Mouse (Mus musculus) ES-E14 (cell line): Measurements from ENCODE around the gene Tulp3. TPM values are rescaled to one million over a fixed set of nuclear protein-coding genes. Genes with fewer than 3 reads are reported as not detected.

Experiments used
- DNase-seq: peaks from one replicate; pipeline ENCODE4 v3.0.0-alpha.2; 2013; ENCODE audit warnings: low read depth, low spot score
- H3K27ac ChIP-seq: 2 replicates; pipeline ENCODE4 v1.5.1; 2012; ENCODE audit warnings: low read depth, mild to moderate bottlenecking, low read length, moderate library complexity, mixed read lengths; ENCODE audit not compliant: poor library complexity, insufficient read depth, severe bottlenecking
- H3K36me3 ChIP-seq: 2 replicates; pipeline ENCODE4 v1.6.1; 2012; ENCODE audit warnings: mild to moderate bottlenecking, low read length, moderate library complexity, mixed read lengths; ENCODE audit not compliant: control insufficient read depth, poor library complexity, insufficient read depth, severe bottlenecking
- H3K4me1 ChIP-seq, 2 experiments: fragments of 150-350 bp in 1 of 2; sonication (generic) in 1 of 2; 2 replicates each; pipeline ENCODE4 v1.6.1; 2012; ENCODE audit warnings: low read length in 2 of 2, mild to moderate bottlenecking in 1 of 2, mixed read lengths in 1 of 2; ENCODE audit not compliant: control insufficient read depth in 2 of 2, insufficient read depth in 2 of 2, poor library complexity in 1 of 2
- H3K4me3 ChIP-seq, 2 experiments: fragments of 150-350 bp in 1 of 2; sonication (generic) in 1 of 2; 2 replicates each; pipeline ENCODE4 v1.5.1; 2012; ENCODE audit warnings: low read length in 2 of 2, low read depth in 1 of 2, mild to moderate bottlenecking in 1 of 2, mixed read lengths in 1 of 2; ENCODE audit not compliant: insufficient read depth in 1 of 2, poor library complexity in 1 of 2, severe bottlenecking in 1 of 2
- H3K9ac ChIP-seq: 2 replicates; pipeline ENCODE4 v1.6.1; 2012; ENCODE audit warnings: low read depth, mild to moderate bottlenecking, low read length, mixed read lengths; ENCODE audit not compliant: poor library complexity, insufficient read depth, severe bottlenecking
- H3K9me3 ChIP-seq: fragments of 150-350 bp; sonication (generic); 2 replicates; pipeline ENCODE4 v1.6.1; 2012; ENCODE audit warnings: low read depth, mild to moderate bottlenecking, low read length; ENCODE audit not compliant: control insufficient read depth, insufficient read depth
- CHD2 ChIP-seq: IDR thresholded peaks from 2 replicates; pipeline ENCODE4 v1.6.1; 2014; ENCODE audit warnings: mild to moderate bottlenecking, low read depth, low read length, inconsistent platforms
- HCFC1 ChIP-seq: IDR thresholded peaks from 2 replicates; pipeline ENCODE4 v1.6.1; 2012; ENCODE audit warnings: low read length, inconsistent platforms, borderline replicate concordance; ENCODE audit not compliant: insufficient read depth
- MAFK ChIP-seq: IDR thresholded peaks from 2 replicates; pipeline ENCODE4 v1.6.1; 2014; ENCODE audit warnings: mild to moderate bottlenecking, low read depth, low read length, inconsistent platforms; ENCODE audit not compliant: insufficient read depth
- ZC3H11A ChIP-seq: IDR thresholded peaks from 2 replicates; pipeline ENCODE4 v1.6.1; 2012; ENCODE audit warnings: low read depth, mild to moderate bottlenecking, inconsistent platforms, low read length, borderline replicate concordance
- ZNF384 ChIP-seq: IDR thresholded peaks from 2 replicates; pipeline ENCODE4 v1.6.1; 2012; ENCODE audit warnings: low read depth, low read length, inconsistent platforms
- in situ Hi-C, 2 experiments: fragments of 600-800 bp; cut with MboI; formaldehyde crosslinking; loops; one replicate each; pipeline ENCODE4 v1.15.1; 2025; ENCODE audit warnings: low sequenced_read_pairs in 2 of 2, inconsistent platforms in 1 of 2; ENCODE audit not compliant: unreplicated experiment in 2 of 2
- total RNA-seq: library from RNA; depleted of rRNA; stranded (reverse); fragments of 300-350 nt; gene quantifications from 2 replicates; pipeline ENCODE4 v1.2.3, GENCODE M21; 2012; rRNA removed

Gene Tulp3
- total RNA-seq, 1 experiment, result 11.7 TPM

DNA sequence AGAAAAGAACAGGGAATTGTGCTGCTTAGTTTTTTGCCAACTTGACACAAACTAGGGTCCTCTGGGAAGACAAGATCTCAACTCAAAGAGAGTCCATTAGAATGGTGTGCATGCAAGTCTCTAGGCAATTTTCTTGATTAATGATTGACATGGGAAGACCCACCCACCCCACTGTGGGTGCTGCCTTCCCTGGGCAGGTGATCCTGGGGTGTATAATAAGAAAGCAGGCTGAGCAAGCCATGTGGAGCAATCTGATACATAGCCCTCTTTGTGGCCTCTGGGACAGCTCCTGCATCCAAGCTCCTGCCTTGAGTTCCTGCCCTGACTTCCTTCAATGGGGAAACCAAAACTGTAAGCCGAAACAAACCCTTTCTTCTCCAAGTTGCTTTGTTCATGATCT, 82.1 kb downstream of the Tulp3 start:
- H3K36me3 ChIP-seq, result peaks cover 2% of the 10 kb centered on the region; the same call in 1 of the 2 replicates
- peaks cover 2 to 18% of the 10 kb centered on the region in 2 experiments; a peak in 2 of 4 replicates for H3K4me1 ChIP-seq
- H3K27ac ChIP-seq, result no peak overlapping the region
- in situ Hi-C loops, result no loop called here
- no peaks in the 10 kb centered on the region for H3K9me3 ChIP-seq
- DNase-seq, result no peak
- no peak overlapping the region for H3K9ac ChIP-seq
- TF ChIP-seq CHD2 (no peak), HCFC1 (no peak), ZNF384 (no peak), MAFK (no peak), ZC3H11A (no peak)
- no peak overlapping the region for H3K4me3 ChIP-seq

DNA sequence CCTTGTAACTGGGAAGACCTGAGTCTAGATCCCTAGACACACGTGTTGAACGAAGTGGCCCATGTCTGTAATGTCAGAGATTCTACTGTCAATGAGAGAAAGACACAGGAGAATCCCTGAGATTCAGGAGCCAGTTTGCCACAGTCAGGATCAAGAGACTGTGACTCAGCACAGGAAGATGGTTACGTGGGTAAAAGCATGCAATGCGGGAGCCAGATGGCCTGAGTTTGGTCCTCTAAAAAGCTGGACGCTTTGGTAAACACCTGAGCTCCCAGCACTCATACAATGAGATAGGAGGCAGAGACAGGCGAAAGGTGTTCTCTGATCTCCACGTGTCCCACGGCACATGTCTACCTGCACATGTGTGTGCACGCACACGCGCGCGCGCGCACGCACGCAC, 82.9 kb downstream of the Tulp3 start:
- Histone ChIP-seq H3K4me3 (no peak overlapping the region), H3K9ac (no peak overlapping the region), H3K4me1 (peaks cover 2 to 18% of the 10 kb centered on the region in 2 experiments; a peak in 2 of 4 replicates), H3K27ac (no peak overlapping the region), H3K9me3 (no peaks in the 10 kb centered on the region), H3K36me3 (peaks cover 2% of the 10 kb centered on the region; the same call in 1 of the 2 replicates)
- in situ Hi-C loops, result no loop called here
- DNase-seq, result no peak
- TF ChIP-seq HCFC1 (no peak), ZC3H11A (no peak), MAFK (no peak), CHD2 (no peak), ZNF384 (no peak)

Other genes with a start within 250 kb of the Tulp3 start
- 161 and 175 TPM in 2 replicates for gene Tspan9, start 212.3 kb downstream of the Tulp3 start, total RNA-seq
- 5.6 and 6.8 TPM in 2 replicates for gene Tead4, start 55.0 kb downstream of the Tulp3 start, total RNA-seq
- gene Rhno1, start 7.1 kb upstream of the Tulp3 start, total RNA-seq, result 31.1 and 31.9 TPM in 2 replicates
- 24.1 and 36.4 TPM in 2 replicates for gene Foxm1, start 7.1 kb upstream of the Tulp3 start, total RNA-seq
- gene Tex52, start 19.6 kb upstream of the Tulp3 start, total RNA-seq, result 0.16 TPM in 1 of 2 replicates, not detected in the other
- not detected in 2 replicates for gene Gm44596, start 19.7 kb upstream of the Tulp3 start, total RNA-seq
- gene Nrip2, start 43.4 kb upstream of the Tulp3 start, total RNA-seq, result 0.27 and 0.42 TPM in 2 replicates
- 33.4 and 38.3 TPM in 2 replicates for gene Itfg2, start 69.1 kb upstream of the Tulp3 start, total RNA-seq
- gene Fkbp4, start 82.8 kb upstream of the Tulp3 start, total RNA-seq, result 396 and 408 TPM in 2 replicates
- 1.7 and 2.5 TPM in 2 replicates for gene Pzp, start 170.9 kb upstream of the Tulp3 start, total RNA-seq
- gene A2ml1, start 225.8 kb upstream of the Tulp3 start, total RNA-seq, result not detected in 2 replicates